Mouse (Mus musculus) T-cell, adult 66 days (primary cell): ENCODE data around the gene Slc47a1. TPM values are rescaled to one million over a fixed set of nuclear protein-coding genes. Genes with fewer than 3 reads are reported as not detected.

ENCODE experiments used
- total RNA-seq, 2 experiments: library from RNA; stranded (reverse); gene quantifications; 3 replicates in 1 of 2; 4 replicates in 1 of 2; pipeline ENCODE4 v1.2.4; 2023

Gene Slc47a1
- total RNA-seq, result not detected

DNA sequence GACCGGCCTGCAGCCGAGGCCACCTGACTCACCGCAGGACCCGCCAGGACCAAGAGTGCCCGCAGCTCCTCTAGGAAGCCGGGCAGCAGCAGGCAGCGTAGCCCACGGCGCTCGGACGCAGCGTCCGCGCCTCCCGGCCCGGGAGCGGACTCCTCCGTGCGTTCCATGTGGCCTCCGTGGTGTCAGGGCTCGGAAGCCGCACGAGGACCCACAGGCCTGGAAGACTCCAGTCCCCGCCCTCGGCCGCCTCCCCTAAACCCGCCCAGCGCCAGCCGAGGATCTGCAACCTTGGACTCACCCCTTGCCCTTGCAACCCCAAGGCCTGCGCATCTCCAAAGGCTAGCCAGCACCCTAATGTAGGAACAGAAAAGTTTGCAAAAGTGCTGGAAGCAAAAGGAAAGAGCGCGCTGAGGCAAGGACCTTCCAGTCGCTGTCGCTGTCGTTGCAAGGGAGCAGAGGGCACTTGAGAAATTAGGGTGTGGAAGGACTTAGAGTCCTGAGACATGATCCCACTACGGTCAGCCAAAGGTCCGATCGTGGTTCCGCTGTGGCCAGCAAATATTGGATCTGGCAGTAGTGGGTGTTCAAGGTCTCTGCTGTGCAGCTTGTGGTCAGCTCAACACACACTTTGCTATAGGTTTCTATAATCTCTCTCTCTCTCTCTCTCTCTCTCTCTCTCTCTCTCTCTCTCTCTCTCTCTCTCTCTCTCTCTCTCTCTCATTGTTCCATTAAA lies at the start of gene Slc47a1:
Gene Slc47a1 (minus strand): TSS at position 465 of the 733 bp plus-strand sequence.

GRCm38 (mm10) chr11:61342505-61343420 lies 35.4 kb downstream of the Slc47a1 start, which contains the start of gene Slc47a2:
Slc47a2 (minus strand) TSS chr11:61342860.

Other genes starting within 250 kb of the Slc47a1 start
- 10 to 100 TPM; 91.6 to 93.6 TPM for gene Usp22, start 203.3 kb downstream of the Slc47a1 start, total RNA-seq
- gene Aldh3a1, start 170.8 kb downstream of the Slc47a1 start, total RNA-seq, result not detected
- 10 to 100 TPM; 57.3 to 57.6 TPM for gene Aldh3a2, start 110.9 kb downstream of the Slc47a1 start, total RNA-seq
- under 1 TPM in 1 of 2 experiments, not detected in 1; 0.24 TPM for gene Slc47a2, start 35.5 kb downstream of the Slc47a1 start, total RNA-seq
- not detected for gene Rnf112, start 75.8 kb upstream of the Slc47a1 start, total RNA-seq
- not detected for gene Mfap4, start 107.1 kb upstream of the Slc47a1 start, total RNA-seq
- 10 to 100 TPM; 18.4 to 19.8 TPM for gene Mapk7, start 116.1 kb upstream of the Slc47a1 start, total RNA-seq
- gene B9d1, start 126.8 kb upstream of the Slc47a1 start, total RNA-seq, result not detected
- 1 to 10 TPM; 1.3 to 2.5 TPM for gene Epn2, start 201.3 kb upstream of the Slc47a1 start, total RNA-seq